Mouse (Mus musculus) common myeloid progenitor, adult 5-6 weeks (primary cell): ENCODE results near the gene Hsp90b1. TPM values are rescaled to one million over a fixed set of nuclear protein-coding genes. Genes with fewer than 3 reads are reported as not detected.
"Not testable (repeated sequence)": the region's sequence is repeated elsewhere in the genome, so short reads cannot be mapped to it uniquely, and the experiment has no call there.

Source experiments
- ATAC-seq: replicated peaks from 2 replicates; pipeline ENCODE4 v1.8.0; 2016; ENCODE audit warnings: low read depth, mild to moderate bottlenecking, moderate TSS enrichment, inconsistent platforms; ENCODE audit not compliant: poor library complexity, severe bottlenecking
- total RNA-seq: library from RNA; stranded (forward); fragments of 200-1000, 187-1606 nt; gene quantifications from 2 replicates; pipeline ENCODE4 v1.2.3, GENCODE M21; 2017

Gene Hsp90b1
- total RNA-seq: 724 and 732 TPM in 2 replicates

DNA sequence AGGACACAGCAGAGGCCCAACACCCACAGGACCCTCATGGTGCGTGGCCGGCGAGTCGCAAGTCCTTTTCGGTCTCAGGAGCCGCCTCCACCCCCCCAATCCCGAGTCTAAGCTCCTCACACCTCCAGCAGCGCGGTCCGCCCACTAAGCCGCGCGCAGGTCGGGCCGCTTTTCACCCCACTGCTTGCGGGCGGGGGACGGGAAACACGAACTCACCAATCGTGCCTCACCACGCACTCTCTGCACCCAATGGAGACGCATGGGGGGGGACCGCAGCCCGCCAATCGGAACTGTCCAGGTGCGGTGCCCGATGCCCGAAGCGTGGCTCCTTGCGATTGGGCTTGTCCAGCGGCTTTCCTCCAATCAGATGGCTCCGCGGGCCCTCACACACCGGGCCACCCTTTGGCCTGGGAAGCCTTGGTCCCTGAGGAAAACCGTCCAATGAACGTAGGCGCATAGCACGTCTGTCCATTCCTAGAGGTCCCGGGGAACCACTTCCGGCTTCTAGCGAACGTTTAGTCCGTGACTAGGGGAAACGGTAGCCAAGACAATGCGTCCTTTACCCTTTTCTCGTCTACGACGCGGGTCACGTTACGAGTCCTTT is at the start of gene Hsp90b1, which contains the start of gene Ttc41:
Hsp90b1 (minus strand) TSS at position 192 of the 604 bp plus-strand sequence.
Ttc41 (plus strand) TSS at position 494 of the 604 bp plus-strand sequence.
- peak; percentile 81 for ATAC-seq

DNA sequence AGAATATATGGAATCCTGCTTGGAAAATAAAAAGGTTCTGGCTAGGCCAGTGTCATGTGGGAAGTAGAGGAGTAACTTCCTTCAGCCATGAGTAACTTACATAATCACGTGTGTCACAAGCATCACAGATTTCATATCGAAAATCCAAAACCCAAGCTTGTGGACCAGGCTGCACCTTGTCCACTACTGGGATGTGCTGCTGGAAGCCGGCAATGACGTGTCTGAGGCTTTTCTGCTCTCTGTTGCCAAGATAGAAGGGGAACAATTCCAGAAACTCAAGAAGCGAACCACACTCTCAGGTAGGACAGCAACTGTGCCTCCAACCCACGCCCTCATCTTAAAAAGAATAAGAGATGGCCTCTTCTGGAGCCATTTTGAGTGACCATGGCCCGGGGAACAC is 39.0 kb upstream of the Hsp90b1 start:
- no peak for ATAC-seq

DNA sequence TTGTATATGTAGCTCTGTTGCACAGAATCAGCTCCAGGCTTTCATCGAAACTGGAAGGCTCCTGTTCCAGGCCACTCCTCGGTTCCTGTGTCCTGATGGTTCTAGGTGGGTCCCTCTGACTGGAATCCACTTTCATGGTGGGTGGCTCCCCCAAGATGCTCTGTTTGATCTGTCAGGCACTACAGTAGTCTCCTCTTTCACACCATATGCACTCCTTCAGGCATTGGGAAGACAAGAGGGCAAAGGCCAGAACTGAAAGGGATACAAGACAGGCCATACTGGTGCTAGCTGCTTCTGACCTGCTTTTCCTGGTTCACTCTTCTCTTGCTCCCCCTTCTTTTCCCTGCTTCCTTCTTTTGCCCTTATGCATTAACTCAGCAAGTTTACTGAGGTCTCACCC is 37.6 kb upstream of the Hsp90b1 start:
- ATAC-seq: no peak

DNA sequence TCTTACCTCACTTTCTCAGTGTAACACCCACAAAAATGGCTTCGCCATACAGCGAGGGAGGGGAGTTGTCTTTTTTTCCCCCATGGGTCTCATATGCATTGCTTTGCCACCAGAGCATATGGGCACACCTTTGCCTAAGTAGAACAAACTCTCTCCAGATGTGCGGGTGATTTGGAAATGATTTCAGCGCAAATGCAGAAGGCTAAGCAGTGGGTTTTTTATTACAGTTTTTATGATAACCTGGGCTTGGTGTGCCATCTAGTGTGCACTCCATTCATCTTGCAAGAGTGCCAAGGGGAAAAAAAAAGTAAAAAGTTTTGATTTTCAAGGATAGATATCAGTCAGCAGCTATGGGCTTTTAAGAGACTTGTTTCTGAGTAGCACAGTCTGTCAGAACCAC is 29.7 kb upstream of the Hsp90b1 start:
- no peak for ATAC-seq

DNA sequence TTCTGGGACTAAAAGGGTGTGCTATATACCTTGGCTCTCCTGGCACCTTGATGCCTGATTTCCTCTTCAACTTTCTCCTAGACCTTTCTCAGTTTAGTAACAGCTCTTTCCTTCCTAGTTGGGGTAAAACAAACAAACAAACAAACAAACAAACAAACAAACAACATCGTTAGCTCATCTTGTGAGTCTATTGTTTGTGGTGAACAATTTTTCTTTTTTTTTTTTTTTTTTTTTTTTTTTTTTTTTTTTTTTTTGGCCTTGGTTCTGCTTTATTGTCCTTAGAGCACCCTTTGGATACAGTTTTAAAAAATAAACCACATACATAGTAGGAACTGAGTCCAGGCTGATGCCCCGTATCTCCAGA is 26.2 kb upstream of the Hsp90b1 start:
- no peak for ATAC-seq

DNA sequence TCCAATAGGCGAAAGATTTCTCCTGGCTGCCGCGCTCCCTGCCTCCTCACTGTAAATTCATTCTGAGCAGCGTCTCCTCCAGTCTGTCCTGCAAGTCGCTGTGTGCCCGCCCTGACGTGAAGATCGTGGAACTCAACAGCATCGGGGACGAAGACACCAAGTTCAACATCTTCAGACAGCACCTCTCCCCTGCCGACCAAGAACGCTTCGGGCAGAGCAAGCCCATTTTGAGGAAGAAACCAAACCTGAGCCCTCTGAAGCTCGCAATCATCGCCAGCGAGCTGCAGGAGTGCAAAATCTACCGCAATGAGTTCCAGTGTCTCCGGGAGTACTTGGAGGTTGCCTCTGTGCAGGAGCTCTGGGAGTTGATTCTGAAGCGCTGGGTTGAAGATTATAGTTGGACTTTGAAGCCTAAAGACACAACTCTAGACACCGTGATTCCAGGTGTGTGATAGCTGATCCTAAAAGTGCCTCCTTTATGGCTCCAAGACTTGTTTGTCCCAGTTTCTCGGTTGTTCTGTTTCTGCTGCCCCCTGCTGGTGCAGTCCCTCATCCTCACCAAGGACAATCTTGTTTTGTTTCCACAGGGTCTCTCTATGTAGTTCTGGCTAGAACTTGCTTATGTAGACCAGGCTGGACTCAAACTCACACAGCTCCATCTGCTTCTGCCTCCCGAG is 25.7 kb upstream of the Hsp90b1 start:
- ATAC-seq: peak; percentile 54

DNA sequence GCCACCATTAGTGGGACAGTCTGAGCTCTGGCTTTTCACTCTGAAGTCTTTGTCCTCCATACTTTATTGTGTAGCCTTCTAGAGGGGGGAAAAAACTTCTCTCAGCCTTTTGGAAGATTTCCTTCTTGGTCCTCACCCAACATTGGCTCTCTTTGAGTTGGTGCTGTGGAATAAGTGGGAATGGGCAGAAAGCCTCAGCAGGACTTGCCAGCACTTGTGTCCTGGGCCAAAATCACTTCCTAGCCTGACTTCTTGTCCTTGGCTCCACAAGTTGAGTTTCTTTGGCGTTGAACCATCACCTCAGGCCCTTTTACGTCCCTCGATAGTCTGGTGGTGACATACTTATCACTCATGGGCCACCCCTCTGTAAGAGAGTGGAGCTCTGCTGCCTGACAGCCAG is 22.9 kb upstream of the Hsp90b1 start:
- no peak for ATAC-seq

DNA sequence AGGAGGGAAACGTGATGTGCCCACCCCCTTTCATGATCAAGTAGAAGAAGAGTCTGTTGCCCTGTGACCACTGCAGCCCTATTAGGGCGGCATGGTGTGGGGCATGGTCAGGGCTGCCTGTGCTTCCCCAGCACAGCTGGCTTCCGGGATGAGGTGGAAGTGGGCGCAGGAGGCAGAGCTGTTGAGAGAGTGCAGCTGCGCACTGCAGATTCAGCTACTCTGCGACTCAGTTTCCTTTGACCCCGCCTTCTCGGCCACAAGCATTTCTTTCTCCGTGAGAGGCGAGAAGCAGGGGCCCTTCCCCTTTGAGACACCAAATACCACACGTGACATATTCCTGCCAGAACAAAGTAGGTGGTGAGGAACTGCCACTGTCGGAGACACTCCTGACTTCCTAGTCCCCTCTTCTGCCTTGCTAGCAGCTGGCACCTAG is 22.3 kb upstream of the Hsp90b1 start:
- ATAC-seq: peak; percentile 86

DNA sequence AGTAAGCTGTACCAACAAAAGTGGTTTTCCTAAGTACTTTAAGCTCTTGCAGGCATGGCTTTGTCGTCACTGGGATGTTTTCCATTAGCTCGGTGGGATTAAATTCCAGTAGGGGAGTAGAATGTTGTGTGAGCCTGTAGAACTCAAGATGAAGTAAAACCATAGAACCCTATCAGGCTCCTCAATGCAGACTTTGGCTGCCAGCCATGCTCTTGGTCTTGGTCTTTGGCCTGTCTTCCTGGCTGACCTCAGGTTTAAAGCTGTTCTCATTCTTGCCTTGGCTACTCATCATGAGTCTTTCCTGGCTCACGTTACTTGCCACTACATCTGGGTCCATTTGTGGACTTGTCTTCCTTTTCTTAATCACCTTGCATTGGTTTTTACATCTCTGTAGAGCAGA is 6.8 kb upstream of the Hsp90b1 start:
- no peak for ATAC-seq

DNA sequence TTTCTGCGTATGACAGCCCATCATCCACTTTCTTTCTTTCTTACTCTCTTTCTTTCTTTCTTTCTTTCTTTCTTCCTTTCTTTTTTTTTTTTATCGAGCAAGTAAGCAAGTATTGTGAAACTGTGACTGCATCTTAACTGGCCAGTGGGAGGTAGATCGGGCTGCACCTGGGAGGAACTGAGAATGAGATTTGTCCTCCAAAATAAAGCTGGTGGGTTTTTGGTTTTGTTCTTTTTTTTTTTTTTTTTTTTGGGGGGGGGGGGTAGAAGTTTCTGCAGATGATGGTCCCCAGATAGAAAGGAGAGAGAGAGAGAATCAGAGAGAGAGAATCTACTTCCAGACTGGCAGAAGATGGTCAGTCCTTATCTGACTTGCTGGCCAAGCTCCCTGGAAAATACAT is 1.8 kb upstream of the Hsp90b1 start:
- no peak for ATAC-seq

DNA sequence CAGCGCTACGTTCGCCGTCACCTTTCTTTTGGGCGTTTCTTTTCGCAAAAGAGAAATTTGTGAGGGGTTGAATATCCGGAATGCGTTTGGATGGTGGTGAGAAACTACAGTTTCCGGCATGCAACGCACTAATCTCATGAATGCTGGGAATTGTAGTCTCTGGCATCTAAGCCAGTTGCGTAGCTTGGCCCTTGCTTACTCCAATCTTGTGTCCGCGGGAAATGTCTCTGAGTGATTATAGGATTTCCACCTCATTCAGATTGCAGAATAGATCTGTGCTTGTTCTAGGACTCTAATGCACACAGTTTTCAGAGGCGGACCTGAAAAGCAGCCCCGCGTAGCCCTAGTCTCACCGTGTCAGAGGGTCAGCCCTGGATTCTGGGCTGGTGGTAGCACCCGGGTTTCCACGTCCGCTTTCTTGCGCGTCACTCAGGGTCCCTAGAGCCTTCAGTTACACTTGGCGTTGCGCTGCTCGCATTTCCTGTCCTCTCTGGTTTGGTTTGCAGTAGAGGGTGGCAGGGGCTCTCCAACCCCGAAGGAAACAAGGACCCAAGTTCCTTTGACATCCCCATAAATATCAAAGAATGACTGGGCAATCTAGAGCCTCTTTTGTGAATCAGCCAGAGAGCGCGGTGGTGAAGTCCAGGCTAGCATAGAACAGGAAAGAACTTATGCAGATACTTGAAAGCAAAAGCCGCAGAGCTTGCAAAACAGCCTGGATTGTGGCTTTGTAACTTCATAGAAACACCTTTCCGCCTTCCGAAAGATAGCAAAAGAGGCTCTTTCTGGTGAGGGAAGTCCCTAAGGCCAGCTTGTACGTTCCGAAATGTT is 828 bp upstream of the Hsp90b1 start:
- peak; percentile 63 for ATAC-seq

DNA sequence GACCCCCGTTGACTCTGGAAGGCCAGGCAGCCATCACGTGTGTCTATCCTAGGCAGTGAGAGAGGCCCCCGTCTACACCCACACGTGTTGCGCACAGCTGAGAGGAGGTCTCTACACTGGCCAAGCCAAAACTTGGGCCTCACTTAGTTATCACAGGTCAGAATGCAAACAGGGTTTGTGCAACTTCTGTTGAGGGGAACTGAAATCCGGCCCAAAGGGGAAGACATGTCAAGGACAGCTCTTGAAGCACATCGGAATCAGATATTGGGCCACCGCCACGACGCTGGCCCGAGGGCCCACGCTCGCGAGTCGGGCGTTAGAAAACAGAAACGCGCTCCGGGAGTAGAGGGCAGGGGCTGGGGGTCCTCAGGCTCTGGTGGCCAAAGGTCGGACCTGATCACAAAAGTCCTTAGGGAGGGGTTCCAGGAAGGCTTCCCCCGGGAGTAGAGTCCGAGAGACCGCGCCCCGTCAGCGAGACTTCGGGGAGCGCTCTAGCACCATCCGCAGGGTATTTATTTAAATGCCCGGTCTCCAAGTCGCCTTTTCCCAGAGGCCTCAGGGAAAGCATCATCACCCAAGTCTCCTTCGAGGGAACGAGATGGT is 619 bp downstream of the Hsp90b1 start:
- no peak for ATAC-seq

DNA sequence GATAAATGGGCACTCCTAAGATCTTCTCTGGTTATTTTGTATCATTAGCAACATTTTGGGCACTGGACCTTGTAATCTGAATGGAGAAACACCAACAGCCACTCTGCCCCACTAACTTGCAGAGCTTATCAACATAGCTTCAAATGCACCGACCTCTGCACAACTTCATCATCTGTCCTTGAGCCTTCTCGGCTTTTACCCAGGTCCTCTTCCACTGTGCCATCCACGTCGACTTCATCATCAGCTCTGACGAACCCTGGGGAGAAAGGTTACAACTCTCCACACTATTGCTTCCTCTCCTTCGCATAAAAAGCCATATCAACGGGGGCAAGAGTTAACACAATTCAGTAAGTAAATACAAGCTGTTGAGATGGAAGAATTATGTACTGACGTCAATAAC is 1.2 kb downstream of the Hsp90b1 start:
- ATAC-seq: no peak

DNA sequence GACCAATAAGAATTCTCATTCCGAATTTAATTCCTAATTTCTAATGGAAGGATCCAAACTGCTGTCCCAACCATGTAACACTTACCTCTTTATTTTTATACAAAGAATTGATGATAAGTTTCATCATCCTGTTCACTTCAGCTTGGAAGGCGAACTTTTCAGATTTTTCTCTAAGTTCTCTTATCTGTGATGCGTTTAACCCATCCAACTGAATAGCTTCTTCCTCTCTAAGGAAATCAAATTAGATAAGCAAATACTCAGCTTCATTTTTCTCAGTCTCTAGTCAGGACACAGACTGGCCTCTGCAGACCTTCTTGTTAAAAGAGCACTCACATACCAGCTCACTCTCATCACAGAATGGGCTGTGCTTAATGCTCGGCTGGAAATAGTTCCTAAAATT is 1.9 kb downstream of the Hsp90b1 start:
- ATAC-seq: no peak

DNA sequence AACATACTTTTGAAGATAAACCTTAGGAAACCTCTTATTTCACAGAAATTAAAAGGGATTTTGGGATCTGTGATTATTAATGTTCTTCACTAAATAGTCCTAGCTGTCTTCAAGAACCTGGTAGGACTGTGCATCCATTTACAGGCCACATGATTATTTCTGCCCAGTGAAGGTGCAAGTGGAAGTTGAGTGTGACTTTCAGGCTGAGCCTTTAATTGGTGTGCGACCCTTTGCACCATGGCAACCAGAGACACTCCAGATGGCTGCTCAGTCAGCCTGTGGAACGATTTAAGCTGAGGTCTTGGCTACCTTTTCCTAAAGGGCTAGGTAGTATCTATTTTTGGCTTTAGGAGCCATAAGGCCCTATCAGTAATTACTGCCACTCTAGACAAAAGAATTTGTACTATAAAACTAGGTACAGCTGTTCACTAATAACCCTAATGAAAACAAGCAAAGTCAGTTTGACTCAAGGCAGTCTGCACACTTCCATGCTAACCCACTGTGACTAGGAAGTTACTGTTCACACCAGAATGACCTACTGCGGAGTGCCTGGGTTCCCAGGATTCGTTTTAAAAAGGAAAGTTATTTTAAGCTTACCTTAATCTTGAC is 2.9 kb downstream of the Hsp90b1 start:
- ATAC-seq: no peak

DNA sequence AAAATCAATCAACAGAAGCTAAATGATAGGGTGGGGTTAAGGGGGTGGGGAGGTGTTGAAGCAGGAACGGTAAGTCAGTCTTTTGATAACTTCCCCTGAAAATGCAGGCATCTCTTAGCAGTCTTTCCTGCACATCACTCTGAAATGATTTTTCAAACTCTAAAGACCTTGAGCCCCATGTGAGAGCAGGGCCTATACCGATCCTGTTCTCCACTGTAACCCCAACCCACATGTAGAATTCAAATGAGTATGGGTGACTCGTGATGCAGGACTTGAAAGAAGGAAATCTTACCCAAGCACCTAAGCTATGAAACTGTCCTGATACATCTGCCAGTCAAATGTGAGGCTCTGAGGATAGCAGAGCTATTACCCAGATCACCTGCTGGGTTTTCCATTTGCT is 4.3 kb downstream of the Hsp90b1 start:
- ATAC-seq: no peak

DNA sequence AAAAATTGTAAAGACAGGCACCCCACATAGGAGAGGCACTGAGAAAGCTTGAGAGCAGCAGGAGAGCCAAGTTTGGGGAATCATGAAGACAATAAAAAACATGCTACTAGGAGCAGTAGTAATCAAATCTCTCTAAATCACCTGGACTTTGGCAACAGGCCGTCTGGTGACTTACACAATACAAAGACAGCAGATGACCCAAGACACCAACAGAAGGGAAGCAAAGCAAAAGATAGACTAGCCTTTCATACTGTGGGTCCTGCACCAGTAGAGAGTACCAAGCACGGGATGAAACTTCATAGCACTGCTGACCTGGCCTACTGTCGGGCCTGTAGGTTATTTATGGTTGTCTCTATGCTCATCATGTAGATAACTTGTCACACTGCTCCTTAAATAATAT is 5.1 kb downstream of the Hsp90b1 start:
- ATAC-seq: no peak

DNA sequence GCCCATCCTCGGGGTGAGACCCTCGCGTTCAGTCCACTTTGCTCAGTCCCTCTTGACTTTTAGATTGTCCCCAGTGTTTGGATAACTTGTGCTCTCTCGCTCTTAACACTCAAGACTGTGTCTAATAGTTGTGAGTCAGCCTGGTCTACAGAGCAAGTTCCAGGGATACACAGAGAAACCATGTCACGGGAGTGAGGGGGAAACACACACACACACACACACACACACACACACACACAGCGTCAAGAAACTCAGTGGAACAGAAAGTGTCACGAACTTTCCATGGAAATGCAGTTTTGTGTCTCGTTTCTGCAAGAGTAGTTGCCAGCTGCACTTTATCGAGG is 19.3 kb downstream of the Hsp90b1 start:
- not testable (repeated sequence) for ATAC-seq

DNA sequence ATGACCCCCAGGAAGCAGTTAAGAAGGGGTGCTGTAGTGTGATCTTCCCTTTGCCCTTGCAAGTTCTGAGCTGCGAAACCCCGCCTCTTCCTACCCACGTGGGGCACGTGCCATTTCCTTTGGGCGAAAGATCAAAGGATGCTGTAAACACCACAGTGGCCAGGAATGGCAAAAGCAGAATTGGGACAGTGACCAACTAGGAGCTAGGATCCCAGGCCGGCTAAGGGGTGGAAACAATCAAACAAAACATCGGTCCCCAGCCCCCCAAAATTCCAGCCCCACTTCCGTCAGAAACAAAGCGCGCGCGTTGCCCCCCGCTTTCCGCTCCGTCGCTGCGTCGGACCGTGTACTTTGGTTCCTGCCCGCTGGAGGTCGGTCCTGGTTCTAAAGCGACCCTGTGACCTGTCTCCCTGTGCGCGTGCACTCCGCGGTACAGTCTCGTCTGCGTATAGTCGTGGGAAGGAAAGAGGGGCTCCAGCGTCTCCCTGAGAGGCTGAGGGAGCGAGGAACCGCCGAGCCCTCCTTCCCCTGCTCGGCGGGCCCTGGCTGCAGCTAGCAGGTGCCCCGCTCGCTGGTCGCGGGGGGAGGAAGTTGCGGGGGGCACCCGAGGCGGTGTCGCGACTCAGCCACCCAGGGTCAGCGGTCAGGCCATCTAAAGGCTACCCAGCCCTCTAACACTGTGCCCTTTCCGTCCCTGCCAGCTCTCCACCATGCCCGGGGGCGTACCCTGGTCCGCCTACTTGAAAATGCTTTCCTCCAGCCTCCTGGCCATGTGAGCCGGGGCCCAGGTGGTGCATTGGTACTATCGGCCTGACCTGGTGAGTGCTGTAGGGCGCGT is 19.9 kb downstream of the Hsp90b1 start:
- ATAC-seq: peak; percentile 93

DNA sequence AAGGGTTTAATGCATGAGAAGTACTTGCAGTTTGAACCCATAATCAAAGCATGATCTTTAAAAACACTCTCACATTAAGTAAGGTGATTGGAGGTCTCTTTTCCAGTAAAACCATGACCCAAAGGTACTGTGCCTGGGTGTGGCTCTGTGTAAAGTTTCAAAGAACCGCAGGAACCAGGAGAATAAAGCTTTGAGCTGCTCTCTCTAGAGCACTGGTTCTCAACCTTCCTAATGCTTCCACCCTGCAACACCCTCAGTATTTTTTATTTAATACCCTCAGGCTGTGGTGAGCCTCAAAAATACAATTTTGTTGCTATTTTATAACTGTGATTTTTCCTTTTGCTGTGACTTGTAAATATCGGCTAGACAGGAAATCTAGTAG is 20.5 kb downstream of the Hsp90b1 start:
- peak; percentile 4; the same call in 1 of the 2 replicates for ATAC-seq
